In genomic region chr5:98326625-98327024, GRCm38 (mm10) we compare ENCODE assay signal across 37 mouse cellular contexts. TPM values are rescaled to one million over a fixed set of nuclear protein-coding genes. Genes with fewer than 3 reads are reported as not detected.
"Had no signal": no experiment of that assay in that cellular context is flagged by ENCODE, and none has a peak within 500 bp of the region (broad histone marks: within the 10 kb centered on the region; RNA-seq: fewer than 3 reads in every experiment).

No protein-coding gene starts in this region.

- H3K9ac ChIP-seq: heart, embryonic 12.5 days; heart, embryonic 13.5 days; heart, embryonic 15.5 days; hindbrain, embryonic 12.5 days; hindbrain, embryonic 13.5 days; hindbrain, embryonic 14.5 days; hindbrain, embryonic 15.5 days; intestine, embryonic 15.5 days; kidney, embryonic 15.5 days had no signal

- H3K36me3 ChIP-seq: heart, embryonic 10.5 days; heart, embryonic 12.5 days; heart, embryonic 13.5 days; heart, embryonic 15.5 days; hindbrain, embryonic 10.5 days; hindbrain, embryonic 12.5 days; hindbrain, embryonic 13.5 days; hindbrain, embryonic 15.5 days; intestine, embryonic 15.5 days; kidney, embryonic 15.5 days had no signal

- ATAC-seq: hindbrain, embryonic 16.5 days; hindbrain, postnatal 0 days; inflammation-experienced regulatory T-cells, adult 6 months; intestine, embryonic 15.5 days; intestine, embryonic 16.5 days; intestine, postnatal 0 days had no signal

- H3K27ac ChIP-seq: heart, adult 2 months; heart, embryonic 10.5 days; heart, embryonic 13.5 days; heart, embryonic 15.5 days; hindbrain, embryonic 10.5 days; hindbrain, embryonic 12.5 days; hindbrain, embryonic 13.5 days; hindbrain, embryonic 14.5 days; hindbrain, embryonic 15.5 days; hindbrain, postnatal 0 days; intestine, embryonic 15.5 days; kidney, embryonic 15.5 days; kidney, postnatal 0 days; layer of hippocampus, adult 2 months had no signal

- H3K4me2 ChIP-seq: heart, embryonic 11.5 days; heart, embryonic 12.5 days; heart, embryonic 13.5 days; heart, embryonic 15.5 days; hindbrain, embryonic 12.5 days; hindbrain, embryonic 13.5 days; hindbrain, embryonic 14.5 days; hindbrain, embryonic 15.5 days; intestine, embryonic 15.5 days; kidney, embryonic 15.5 days had no signal

- H3K27me3 ChIP-seq: intestine, embryonic 15.5 days had no signal

- H3K9me3 ChIP-seq: heart, embryonic 10.5 days; heart, embryonic 12.5 days; heart, embryonic 13.5 days; heart, embryonic 15.5 days; hindbrain, embryonic 10.5 days; hindbrain, embryonic 12.5 days; hindbrain, embryonic 13.5 days; hindbrain, embryonic 15.5 days; intestine, embryonic 15.5 days; kidney, embryonic 15.5 days had no signal

- H3K4me1 ChIP-seq: heart, embryonic 12.5 days; heart, embryonic 13.5 days; heart, embryonic 15.5 days; intestine, embryonic 15.5 days; kidney, embryonic 15.5 days had no signal

- H3K4me3 ChIP-seq: heart, adult 2 months; heart, embryonic 10.5 days; heart, embryonic 12.5 days; heart, embryonic 13.5 days; heart, embryonic 15.5 days; hindbrain, embryonic 10.5 days; hindbrain, embryonic 12.5 days; hindbrain, embryonic 13.5 days; hindbrain, embryonic 15.5 days; intestine, embryonic 15.5 days; kidney, embryonic 15.5 days; layer of hippocampus, adult 2 months had no signal

- DNase-seq: heart, adult 18-20 months; heart, adult 2 months; heart, postnatal 10 days; heart, postnatal 14 days; heart, postnatal 36 days; heart, postnatal 4 days; kidney, adult 11 months; kidney, adult 18-20 months; kidney, adult 2 months; kidney, adult 8-10 months; kidney, adult 9 months; kidney, postnatal 10 days; kidney, postnatal 14 days; kidney, postnatal 25 days; kidney, postnatal 36 days; kidney, postnatal 4 days; layer of hippocampus, adult 9-11 months had no signal

RNA-seq across cellular contexts. Expression of gene Cfap299, which starts 2.5 kb away (rescaled TPM):
- polyA plus RNA-seq: heart, adult 2 months; heart, embryonic 11.5 days; heart, embryonic 12.5 days; heart, embryonic 15.5 days; inflammation-experienced regulatory T-cells, adult 6 months; intestine, embryonic 14.5 days; kidney, adult 2 months had no signal
